Mouse (Mus musculus) lung, embryonic 15.5 days (tissue): ENCODE measurements around the gene Anxa11. TPM values are rescaled to one million over a fixed set of nuclear protein-coding genes. Genes with fewer than 3 reads are reported as not detected.
"Not testable (repeated sequence)": the region's sequence is repeated elsewhere in the genome, so short reads cannot be mapped to it uniquely, and the experiment has no call there.

Source experiments
- ATAC-seq: fragments of 200-750 bp; cut with Nextera tagmentation; 2 replicates; pipeline ENCODE4 v1.8.0; 2017; ENCODE audit warnings: moderate number of reproducible peaks, borderline replicate concordance; ENCODE audit not compliant: low FRiP score, low TSS enrichment; ENCODE audit errors: extremely low read depth
- H3K27ac ChIP-seq: fragments of 300-500 bp; sonication (generic); 2 replicates; pipeline ENCODE4 v1.5.1; 2015; ENCODE audit warnings: moderate library complexity, mild to moderate bottlenecking, inconsistent platforms
- H3K27me3 ChIP-seq: fragments of 300-500 bp; sonication (generic); 2 replicates; pipeline ENCODE4 v1.6.1; 2015; ENCODE audit warnings: inconsistent platforms
- H3K36me3 ChIP-seq: fragments of 300-500 bp; sonication (generic); 2 replicates; pipeline ENCODE4 v1.6.1; 2015; ENCODE audit warnings: inconsistent platforms
- H3K4me1 ChIP-seq: fragments of 300-500 bp; sonication (generic); 2 replicates; pipeline ENCODE4 v1.6.1; 2015; ENCODE audit warnings: inconsistent platforms
- H3K4me2 ChIP-seq: fragments of 300-500 bp; sonication (generic); 2 replicates; pipeline ENCODE4 v1.6.1; 2015; ENCODE audit warnings: inconsistent platforms, mild to moderate bottlenecking, moderate library complexity
- H3K4me3 ChIP-seq: fragments of 300-500 bp; sonication (generic); 2 replicates; pipeline ENCODE4 v1.5.1; 2015; ENCODE audit warnings: mild to moderate bottlenecking, inconsistent platforms
- H3K9ac ChIP-seq: fragments of 300-500 bp; sonication (generic); 2 replicates; pipeline ENCODE4 v1.6.1; 2015; ENCODE audit warnings: inconsistent platforms
- H3K9me3 ChIP-seq: fragments of 300-500 bp; sonication (generic); 2 replicates; pipeline ENCODE4 v1.6.1; 2016; ENCODE audit warnings: inconsistent platforms
- WGBS: fragments of 180-500 bp; shearing (Covaris S2); methylation state at CpG from one replicate; pipeline ENCODE4 v1.1.7; 2015; 5-methylcytosine and 5-hydroxymethylcytosine counted together
- polyA plus RNA-seq: library from polyadenylated mRNA; unstranded; fragments of >200 nt; fragmentation: Nextera tagmentation; extraction: Ambion mirVana; gene quantifications from 2 replicates; pipeline ENCODE4 v1.2.1, GENCODE M21; 2015

Anxa11 gene
- 23.3 and 26.1 TPM in 2 replicates for polyA plus RNA-seq

DNA sequence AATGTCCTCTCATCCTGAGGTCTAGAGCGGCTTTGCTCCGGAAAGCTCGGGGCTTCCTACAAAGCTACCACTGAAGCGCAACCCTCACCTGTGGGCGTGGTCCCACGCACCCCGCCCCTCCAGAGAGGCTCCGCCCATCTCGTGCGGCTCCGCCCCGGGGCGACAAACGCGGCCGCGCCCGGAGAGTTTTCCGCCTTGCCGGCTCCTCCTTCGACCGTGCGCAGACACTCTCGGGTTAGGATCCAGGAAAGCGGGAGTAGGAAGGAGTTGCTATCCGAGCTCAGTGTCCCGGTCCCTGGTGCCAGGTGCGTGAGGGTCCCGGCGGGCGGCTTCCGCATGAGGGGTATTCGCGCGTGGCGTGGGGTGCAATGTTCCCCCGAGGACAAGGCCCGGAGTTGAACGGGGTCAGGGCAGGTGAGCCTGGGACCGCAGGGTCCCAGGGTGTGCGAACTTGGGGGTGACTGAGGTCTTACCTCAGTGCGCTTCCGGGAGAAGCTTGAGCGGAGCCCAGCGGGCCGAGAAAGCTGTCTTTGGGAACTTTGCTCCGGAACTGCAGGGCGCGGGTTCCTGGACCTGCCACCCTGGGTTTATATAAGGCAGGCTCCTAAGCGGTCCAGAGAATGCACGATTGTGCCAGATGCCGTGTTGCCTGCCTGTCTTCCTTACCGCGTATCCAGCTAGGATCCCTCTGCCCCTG is at the start of gene Anxa11:
Gene Anxa11 (plus strand): TSS at position 166 of the 697 bp plus-strand sequence.
- Histone ChIP-seq H3K27me3 (peaks cover 3% of the 10 kb centered on the region; the same call in 1 of the 2 replicates), H3K36me3 (no peaks in the 10 kb centered on the region), H3K4me1 (peaks cover 20% of the 10 kb centered on the region), H3K27ac (no peak within 1 kb of the TSS), H3K4me2 (peak within 1 kb of the TSS; percentile 97), H3K9ac (peak within 1 kb of the TSS; percentile 64), H3K4me3 (peak within 1 kb of the TSS; percentile 77), H3K9me3 (no peaks in the 10 kb centered on the region)
- WGBS = under 1% methylated on average over 54 of the region's 54 CpGs
- peak; percentile 78 for ATAC-seq

DNA sequence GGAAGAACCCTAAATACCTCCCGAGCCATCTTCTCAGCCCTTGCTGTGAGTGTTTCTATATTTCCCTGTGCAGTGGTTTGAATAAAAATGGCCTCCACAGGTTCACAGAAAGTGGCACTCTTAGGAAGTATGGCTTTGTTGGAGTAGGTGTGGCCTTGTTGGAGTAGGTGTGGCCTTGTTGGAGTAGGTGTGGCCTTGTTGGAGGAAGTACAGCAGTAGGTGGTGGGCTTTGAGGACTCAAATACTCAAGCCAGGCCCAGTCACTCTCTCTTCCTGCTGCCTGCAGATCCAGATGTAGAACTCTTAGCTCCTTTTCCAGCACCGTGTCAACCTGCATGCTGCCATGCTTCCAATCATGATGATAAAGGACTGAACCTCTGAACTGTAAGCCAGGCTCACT is 47.6 kb upstream of the Anxa11 start:
- no peak overlapping the region for H3K4me2 ChIP-seq
- no peak overlapping the region for H3K4me3 ChIP-seq
- no peaks in the 10 kb centered on the region for H3K36me3 ChIP-seq
- H3K9me3 ChIP-seq = no peaks in the 10 kb centered on the region
- peaks cover 14% of the 10 kb centered on the region; the same call in 1 of the 2 replicates for H3K4me1 ChIP-seq
- H3K27me3 ChIP-seq = no peaks in the 10 kb centered on the region
- H3K27ac ChIP-seq = no peak overlapping the region
- 89% methylated on average over 2 of the region's 2 CpGs for WGBS
- H3K9ac ChIP-seq = no peak overlapping the region
- ATAC-seq = no peak

DNA sequence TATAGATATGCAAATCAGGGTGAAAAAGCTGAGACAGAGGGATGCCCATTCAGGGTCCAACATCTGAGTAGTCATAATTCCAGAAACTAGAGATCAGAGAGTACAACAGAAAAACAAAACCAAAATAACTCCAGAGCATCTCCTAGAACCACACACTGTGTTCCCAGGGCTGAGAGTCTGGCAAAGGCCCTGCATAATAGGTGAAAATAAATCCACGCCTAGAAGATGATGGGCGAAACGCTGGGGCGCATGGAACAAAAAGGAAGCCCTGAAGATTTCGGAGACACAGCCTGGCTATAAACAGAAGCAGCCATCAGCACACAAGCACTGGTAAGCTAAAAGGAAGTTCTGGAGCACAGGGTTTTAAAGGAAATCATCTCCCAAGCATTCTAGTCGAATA is 46.9 kb upstream of the Anxa11 start:
- WGBS = 63% methylated on average over 6 of the region's 6 CpGs
- Histone ChIP-seq H3K36me3 (no peaks in the 10 kb centered on the region), H3K9me3 (no peaks in the 10 kb centered on the region), H3K27ac (peak overlapping the region; percentile 76), H3K27me3 (no peaks in the 10 kb centered on the region), H3K9ac (no peak overlapping the region), H3K4me1 (peaks cover 17% of the 10 kb centered on the region; the same call in 1 of the 2 replicates), H3K4me2 (no peak overlapping the region), H3K4me3 (no peak overlapping the region)
- ATAC-seq = no peak

DNA sequence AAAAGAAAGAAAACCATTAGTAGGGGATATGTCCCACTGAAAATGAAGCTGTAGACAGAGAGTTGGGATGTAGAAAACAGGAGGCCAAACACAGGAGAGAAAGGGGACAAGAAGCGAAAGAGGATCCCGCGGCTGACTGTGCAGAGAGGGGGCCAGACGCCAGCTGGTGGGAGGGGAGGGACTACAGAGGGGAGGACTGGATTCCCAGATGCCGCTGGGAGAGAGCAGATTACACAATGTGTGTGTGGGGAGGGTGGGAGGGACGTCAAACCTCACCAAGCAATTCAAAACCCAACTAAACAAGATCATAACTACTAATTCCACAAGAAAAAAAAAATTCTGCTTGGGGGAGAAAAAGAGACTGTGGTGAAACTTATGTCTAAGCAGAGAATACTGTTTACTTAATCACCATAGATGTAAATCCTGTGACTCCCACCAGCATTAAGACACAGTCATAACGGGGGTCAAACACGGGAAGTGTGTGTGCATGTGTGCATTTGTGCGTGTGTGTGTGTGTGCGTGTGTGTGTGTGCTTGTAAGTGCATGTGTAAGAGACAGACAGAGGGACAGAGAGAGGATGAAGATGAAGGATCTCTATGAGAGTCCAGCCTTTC is 46.3 kb upstream of the Anxa11 start:
- WGBS = 25% methylated on average over 10 of the region's 10 CpGs
- H3K9ac ChIP-seq = no peak overlapping the region
- ATAC-seq = peak; percentile 90; the same call in 1 of the 2 replicates

DNA sequence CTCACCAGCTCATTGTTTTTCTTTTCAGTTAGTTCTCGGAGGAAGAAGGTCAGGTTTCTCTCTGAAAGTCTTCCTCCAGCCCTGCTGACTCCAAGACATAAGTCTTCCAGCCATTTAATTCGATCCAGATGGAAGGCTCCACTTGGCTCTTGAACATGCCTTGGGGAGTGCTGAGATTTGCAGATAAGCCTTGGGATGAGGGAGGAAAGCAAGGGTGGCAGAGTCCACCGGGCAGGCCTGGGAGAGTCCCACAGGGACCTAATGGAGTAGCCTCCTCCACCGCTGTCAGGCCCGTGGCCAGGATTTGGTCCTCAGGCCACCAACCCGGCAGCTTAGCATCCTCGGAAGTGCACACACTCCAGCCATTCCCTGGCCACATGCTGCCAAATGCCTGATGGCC is 45.3 kb upstream of the Anxa11 start:
- Histone ChIP-seq H3K9me3 (no peaks in the 10 kb centered on the region), H3K4me1 (peaks cover 20% of the 10 kb centered on the region; the same call in 1 of the 2 replicates), H3K36me3 (no peaks in the 10 kb centered on the region), H3K9ac (no peak overlapping the region), H3K4me2 (no peak overlapping the region), H3K27ac (peak overlapping the region; percentile 76; the same call in 1 of the 2 replicates), H3K4me3 (no peak overlapping the region), H3K27me3 (no peaks in the 10 kb centered on the region)
- no peak for ATAC-seq
- whole genome bisulfite sequencing = 58% methylated on average over 7 of the region's 7 CpGs

More for the DNA sequence above, 46.3 kb upstream of the Anxa11 start:
- H3K4me3 ChIP-seq = no peak overlapping the region
- no peaks in the 10 kb centered on the region for H3K9me3 ChIP-seq
- H3K36me3 ChIP-seq = no peaks in the 10 kb centered on the region
- H3K27ac ChIP-seq = peak overlapping the region; percentile 76
- H3K4me1 ChIP-seq = peaks cover 20% of the 10 kb centered on the region; the same call in 1 of the 2 replicates
- H3K4me2 ChIP-seq = no peak overlapping the region
- H3K27me3 ChIP-seq = no peaks in the 10 kb centered on the region

DNA sequence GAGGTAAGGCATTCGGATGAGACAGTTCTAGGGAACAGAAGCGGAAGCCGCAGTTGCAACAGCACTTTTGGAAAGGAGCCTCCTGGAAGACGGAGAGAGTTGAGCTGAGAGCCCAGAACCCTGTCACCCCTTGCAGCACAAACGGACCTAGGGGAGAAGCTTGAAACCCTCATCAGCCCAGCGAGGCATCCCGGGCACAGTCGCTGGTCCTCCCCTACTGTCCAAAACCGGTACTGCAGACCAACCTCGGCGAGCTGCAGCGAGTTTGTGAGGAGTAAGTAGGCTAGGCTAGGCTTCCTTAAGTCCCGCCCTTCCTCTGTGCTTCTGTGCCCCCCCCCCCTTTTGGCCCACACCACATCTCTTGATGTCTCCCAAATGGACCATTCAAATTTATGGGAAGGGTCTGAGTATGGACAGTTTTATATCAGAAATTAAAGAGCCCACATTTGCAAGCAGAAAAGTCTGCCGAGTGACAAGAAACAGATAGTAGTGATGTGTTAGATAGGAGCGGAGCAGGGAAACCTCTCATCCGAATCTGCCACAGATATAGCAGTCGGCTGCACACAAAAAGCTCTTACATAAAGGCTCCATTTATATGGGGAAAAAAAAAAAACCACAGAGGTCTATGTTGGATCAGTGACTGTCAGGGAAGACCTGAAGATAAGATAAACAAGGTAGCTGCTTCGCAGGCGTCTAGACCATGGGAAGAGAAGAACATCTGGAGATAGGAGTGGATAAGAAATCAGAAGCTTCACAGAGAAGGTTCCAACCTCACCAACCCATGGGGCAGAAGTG is 41.6 kb upstream of the Anxa11 start:
- peak; percentile 56; the same call in 1 of the 2 replicates for ATAC-seq
- H3K4me1 ChIP-seq = peaks cover 33% of the 10 kb centered on the region
- no peaks in the 10 kb centered on the region for H3K36me3 ChIP-seq
- WGBS = 13% methylated on average over 19 of the region's 19 CpGs
- H3K4me2 ChIP-seq = no peak overlapping the region; the same call in 1 of the 2 replicates
- no peak overlapping the region for H3K9ac ChIP-seq
- no peaks in the 10 kb centered on the region for H3K27me3 ChIP-seq
- H3K9me3 ChIP-seq = no peaks in the 10 kb centered on the region
- H3K27ac ChIP-seq = no peak overlapping the region
- no peak overlapping the region for H3K4me3 ChIP-seq

DNA sequence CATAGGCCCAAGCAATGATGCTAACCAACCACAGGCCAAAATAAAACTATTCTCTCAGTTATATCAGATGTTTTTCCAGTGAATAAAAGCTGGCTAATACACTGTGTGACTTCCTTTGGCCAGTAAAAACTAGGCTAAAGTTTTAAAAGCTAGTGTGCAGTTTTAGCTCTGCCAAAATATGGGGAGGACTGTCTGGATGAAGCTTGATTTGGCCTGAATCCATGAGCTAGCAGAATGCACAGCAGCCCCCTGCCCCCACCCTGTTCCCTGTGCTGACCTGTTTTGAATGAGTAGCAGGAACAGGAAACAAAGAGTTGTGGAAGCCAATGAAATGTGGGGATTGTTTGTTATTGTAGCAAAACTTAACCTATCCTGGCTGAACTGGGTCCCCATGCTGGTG is 39.4 kb upstream of the Anxa11 start:
- H3K4me1 ChIP-seq = peaks cover 28% of the 10 kb centered on the region
- ATAC-seq = no peak

DNA sequence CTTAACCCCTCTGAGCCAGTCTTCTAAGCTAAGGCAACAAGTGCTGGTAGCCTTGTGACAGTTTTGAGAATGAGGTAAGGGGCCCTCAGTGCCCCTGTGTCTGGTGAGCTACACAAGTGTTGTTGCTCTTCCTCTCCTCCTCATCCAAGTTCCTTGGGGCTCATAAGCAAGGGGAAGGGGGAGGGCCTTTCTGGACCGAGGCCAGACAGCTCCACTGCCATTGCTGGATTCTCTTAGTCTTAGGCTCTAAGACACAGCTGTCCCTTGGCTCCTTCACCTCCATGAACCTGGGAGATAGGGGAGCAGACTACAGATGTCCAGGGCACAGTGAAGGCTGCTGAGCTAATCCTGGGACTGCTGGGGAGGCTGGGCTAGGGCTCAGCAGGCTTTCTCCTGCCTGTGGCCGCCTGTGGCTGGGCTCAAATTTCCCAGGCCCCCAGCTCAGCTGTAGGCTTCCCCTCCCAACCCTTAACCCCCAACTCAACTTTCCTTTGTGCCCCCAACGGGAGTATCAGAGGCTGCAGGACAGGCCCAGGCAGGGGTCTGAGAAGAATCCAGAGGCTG is 38.6 kb upstream of the Anxa11 start:
- 19% methylated on average over 3 of the region's 3 CpGs for WGBS
- ATAC-seq = 0 out of 2 replicates have a peak, but pooled peaks have one; percentile 39
- no peak overlapping the region for H3K27ac ChIP-seq

More for the DNA sequence above, 39.4 kb upstream of the Anxa11 start:
- Histone ChIP-seq H3K9me3 (no peaks in the 10 kb centered on the region), H3K9ac (no peak overlapping the region), H3K4me2 (no peak overlapping the region), H3K36me3 (no peaks in the 10 kb centered on the region), H3K27ac (peak overlapping the region; percentile 16; the same call in 1 of the 2 replicates), H3K4me3 (no peak overlapping the region), H3K27me3 (no peaks in the 10 kb centered on the region)

DNA sequence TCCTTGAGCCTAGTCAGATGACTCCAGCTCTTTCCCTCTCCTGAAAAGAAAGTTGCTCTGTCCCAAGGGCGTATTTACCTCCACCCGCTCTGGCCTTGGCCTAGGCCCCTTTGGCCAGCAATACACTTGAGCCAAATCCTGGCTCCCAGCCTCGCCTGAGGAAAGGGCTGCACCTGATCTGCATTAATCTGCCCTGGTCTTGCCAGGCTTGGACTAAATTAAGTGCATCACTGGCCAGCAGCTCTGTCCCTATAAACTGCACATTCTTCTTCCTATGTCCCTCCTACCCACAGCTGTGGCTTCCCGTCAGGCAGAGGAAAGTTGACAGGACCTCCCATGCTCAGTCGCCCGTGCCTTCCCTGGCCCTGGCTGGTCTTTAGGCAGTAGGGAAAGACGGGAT is 36.1 kb upstream of the Anxa11 start:
- WGBS = 59% methylated on average over 7 of the region's 7 CpGs
- no peak overlapping the region for H3K9ac ChIP-seq
- no peaks in the 10 kb centered on the region for H3K9me3 ChIP-seq
- H3K27me3 ChIP-seq = no peaks in the 10 kb centered on the region
- no peak for ATAC-seq
- no peaks in the 10 kb centered on the region for H3K36me3 ChIP-seq
- H3K27ac ChIP-seq = no peak overlapping the region
- no peak overlapping the region for H3K4me2 ChIP-seq
- H3K4me3 ChIP-seq = no peak overlapping the region
- peaks cover 18% of the 10 kb centered on the region for H3K4me1 ChIP-seq

More for the DNA sequence above, 38.6 kb upstream of the Anxa11 start:
- Histone ChIP-seq H3K27me3 (no peaks in the 10 kb centered on the region), H3K4me1 (peaks cover 28% of the 10 kb centered on the region), H3K36me3 (no peaks in the 10 kb centered on the region), H3K9me3 (no peaks in the 10 kb centered on the region), H3K4me3 (no peak overlapping the region), H3K9ac (no peak overlapping the region), H3K4me2 (no peak overlapping the region)

DNA sequence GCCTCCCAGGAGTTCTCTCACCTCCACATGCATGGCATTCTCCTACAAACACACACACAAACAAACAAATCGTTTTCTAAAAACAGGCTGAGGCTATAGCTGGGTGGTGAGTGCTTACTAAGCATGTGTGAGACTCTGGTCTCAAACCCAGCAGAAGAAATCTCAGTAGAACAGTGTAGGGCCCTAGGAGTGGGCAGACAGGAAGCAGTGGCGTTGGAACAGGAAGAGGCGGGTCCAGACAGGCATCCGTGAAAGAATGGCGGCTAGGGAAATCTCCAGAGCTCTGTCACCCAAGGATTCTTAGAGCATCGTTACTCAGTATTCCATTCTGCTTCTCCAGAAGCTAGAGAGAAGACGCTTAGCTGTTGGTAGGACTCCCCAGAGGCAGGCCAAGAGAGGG is 35.4 kb upstream of the Anxa11 start:
- Histone ChIP-seq H3K9me3 (no peaks in the 10 kb centered on the region), H3K36me3 (no peaks in the 10 kb centered on the region), H3K27me3 (no peaks in the 10 kb centered on the region), H3K27ac (no peak overlapping the region), H3K4me2 (no peak overlapping the region), H3K9ac (no peak overlapping the region), H3K4me1 (peaks cover 18% of the 10 kb centered on the region), H3K4me3 (no peak overlapping the region)
- 80% methylated on average over 7 of the region's 7 CpGs for WGBS
- no peak for ATAC-seq

DNA sequence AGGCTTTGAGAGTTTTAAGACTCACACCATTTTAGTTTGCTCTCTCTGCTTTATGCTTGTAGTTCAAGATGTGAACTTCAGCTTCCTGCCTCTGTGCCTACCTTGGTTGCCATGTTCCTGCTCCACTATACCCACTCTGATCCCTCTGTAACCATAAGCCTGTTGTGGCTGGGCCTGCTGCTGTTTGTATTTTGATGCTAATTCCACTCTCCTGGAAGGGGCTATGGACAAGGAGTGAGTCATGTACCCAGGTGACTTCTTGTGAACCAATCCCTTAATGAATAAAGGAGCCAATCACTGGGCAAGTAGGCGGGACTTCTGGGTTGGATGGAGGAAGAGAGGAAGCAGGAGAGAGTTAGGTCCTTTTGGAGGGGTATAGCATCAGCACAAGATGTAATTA is 30.9 kb upstream of the Anxa11 start:
- H3K4me2 ChIP-seq, H3K4me1 ChIP-seq, H3K27ac ChIP-seq, H3K9ac ChIP-seq, ATAC-seq, H3K4me3 ChIP-seq, H3K9me3 ChIP-seq, H3K36me3 ChIP-seq, H3K27me3 ChIP-seq: not testable (repeated sequence)
- WGBS = 67% methylated on average over 1 of the region's 1 CpGs
